Mouse (Mus musculus): ENCODE data around the gene Eif2s3x. TPM values are rescaled to one million over a fixed set of nuclear protein-coding genes. Genes with fewer than 3 reads are reported as not detected.

Eif2s3x gene
- total RNA-seq, 1 experiment, result 137 TPM

- in situ Hi-C loops (cut with MboI; ENCODE audit: low sequenced_read_pairs in 2 of 2, unreplicated experiment in 2 of 2), result no loop called here
- no peak overlapping the region for H3K4me3 ChIP-seq (ENCODE audit: insufficient read depth in 1 of 2, low read depth in 1 of 2, low read length in 2 of 2, poor library complexity in 1 of 2, severe bottlenecking in 1 of 2)
- no peaks in the 10 kb centered on the region for H3K4me1 ChIP-seq (ENCODE audit: control insufficient read depth in 2 of 2, insufficient read depth in 2 of 2, low read length in 2 of 2, poor library complexity in 1 of 2)
- no peak overlapping the region for H3K27ac ChIP-seq (ENCODE audit: insufficient read depth, low read depth, low read length, poor library complexity, severe bottlenecking)
- no peak for DNase-seq (ENCODE audit: low read depth, low spot score)
- no peak overlapping the region for H3K9ac ChIP-seq (ENCODE audit: insufficient read depth, low read depth, low read length, poor library complexity, severe bottlenecking)
- no peaks in the 10 kb centered on the region for H3K9me3 ChIP-seq (ENCODE audit: control insufficient read depth, insufficient read depth, low read depth, low read length)
- TF ChIP-seq CHD2 (IDR thresholded peaks at IDR 0.05; ENCODE audit: low read depth, low read length) (no peak), ZNF384 (IDR thresholded peaks at IDR 0.05; ENCODE audit: low read depth, low read length) (0 out of 2 replicates have a peak, but pooled peaks have one; percentile 42)
- no peaks in the 10 kb centered on the region for H3K36me3 ChIP-seq (ENCODE audit: control insufficient read depth, insufficient read depth, low read length, poor library complexity, severe bottlenecking)
Measured at GRCm38 (mm10) chrX:94169348-94169747, 43.3 kb downstream of the Eif2s3x start.

- in situ Hi-C loops (cut with MboI; ENCODE audit: low sequenced_read_pairs in 2 of 2, unreplicated experiment in 2 of 2), result no loop called here
- Histone ChIP-seq H3K27ac (ENCODE audit: insufficient read depth, low read depth, low read length, poor library complexity, severe bottlenecking) (no peak overlapping the region), H3K9me3 (ENCODE audit: control insufficient read depth, insufficient read depth, low read depth, low read length) (no peaks in the 10 kb centered on the region), H3K9ac (ENCODE audit: insufficient read depth, low read depth, low read length, poor library complexity, severe bottlenecking) (no peak overlapping the region), H3K4me3 (ENCODE audit: insufficient read depth in 1 of 2, low read depth in 1 of 2, low read length in 2 of 2, poor library complexity in 1 of 2, severe bottlenecking in 1 of 2) (no peak overlapping the region), H3K36me3 (ENCODE audit: control insufficient read depth, insufficient read depth, low read length, poor library complexity, severe bottlenecking) (no peaks in the 10 kb centered on the region), H3K4me1 (ENCODE audit: control insufficient read depth in 2 of 2, insufficient read depth in 2 of 2, low read length in 2 of 2, poor library complexity in 1 of 2) (no peaks in the 10 kb centered on the region)
- TF ChIP-seq HCFC1 (IDR thresholded peaks at IDR 0.05; ENCODE audit: borderline replicate concordance, insufficient read depth, low read length), result no peak
- no peak for TF ChIP-seq ZC3H11A (IDR thresholded peaks at IDR 0.05; ENCODE audit: borderline replicate concordance, low read depth, low read length)
- TF ChIP-seq ZNF384 (IDR thresholded peaks at IDR 0.05; ENCODE audit: low read depth, low read length), result no peak
- TF ChIP-seq CHD2 (IDR thresholded peaks at IDR 0.05; ENCODE audit: low read depth, low read length), result no peak
- no peak for TF ChIP-seq MAFK (IDR thresholded peaks at IDR 0.05; ENCODE audit: insufficient read depth, low read depth, low read length)
- DNase-seq (ENCODE audit: low read depth, low spot score), result no peak
Measured at GRCm38 (mm10) chrX:94152251-94152830, 60.3 kb downstream of the Eif2s3x start.

- TF ChIP-seq MAFK (IDR thresholded peaks at IDR 0.05; ENCODE audit: insufficient read depth, low read depth, low read length) (no peak), ZNF384 (IDR thresholded peaks at IDR 0.05; ENCODE audit: low read depth, low read length) (no peak; the same call in 1 of the 2 replicates), CHD2 (IDR thresholded peaks at IDR 0.05; ENCODE audit: low read depth, low read length) (no peak), HCFC1 (IDR thresholded peaks at IDR 0.05; ENCODE audit: borderline replicate concordance, insufficient read depth, low read length) (no peak), ZC3H11A (IDR thresholded peaks at IDR 0.05; ENCODE audit: borderline replicate concordance, low read depth, low read length) (no peak)
- in situ Hi-C loops (cut with MboI; ENCODE audit: low sequenced_read_pairs in 2 of 2, unreplicated experiment in 2 of 2), result no loop called here
- Histone ChIP-seq H3K9ac (ENCODE audit: insufficient read depth, low read depth, low read length, poor library complexity, severe bottlenecking) (no peak overlapping the region), H3K9me3 (ENCODE audit: control insufficient read depth, insufficient read depth, low read depth, low read length) (no peaks in the 10 kb centered on the region), H3K4me3 (ENCODE audit: insufficient read depth in 1 of 2, low read depth in 1 of 2, low read length in 2 of 2, poor library complexity in 1 of 2, severe bottlenecking in 1 of 2) (peak overlapping the region in 1 of 2 experiments; percentile 33; a peak in 2 of 4 replicates), H3K36me3 (ENCODE audit: control insufficient read depth, insufficient read depth, low read length, poor library complexity, severe bottlenecking) (no peaks in the 10 kb centered on the region), H3K27ac (ENCODE audit: insufficient read depth, low read depth, low read length, poor library complexity, severe bottlenecking) (no peak overlapping the region), H3K4me1 (ENCODE audit: control insufficient read depth in 2 of 2, insufficient read depth in 2 of 2, low read length in 2 of 2, poor library complexity in 1 of 2) (no peaks in the 10 kb centered on the region)
- DNase-seq (ENCODE audit: low read depth, low spot score), result no peak
Measured at GRCm38 (mm10) chrX:94150471-94150870, 62.2 kb downstream of the Eif2s3x start.

GRCm38 (mm10) chrX:94142004-94142771, 70.5 kb downstream of the Eif2s3x start:
- no peaks in the 10 kb centered on the region for H3K4me1 ChIP-seq (ENCODE audit: control insufficient read depth in 2 of 2, insufficient read depth in 2 of 2, low read length in 2 of 2, poor library complexity in 1 of 2)
- no peak for TF ChIP-seq ZNF384 (IDR thresholded peaks at IDR 0.05; ENCODE audit: low read depth, low read length)
- TF ChIP-seq MAFK (IDR thresholded peaks at IDR 0.05; ENCODE audit: insufficient read depth, low read depth, low read length), result no peak
- TF ChIP-seq CHD2 (IDR thresholded peaks at IDR 0.05; ENCODE audit: low read depth, low read length), result no peak
- TF ChIP-seq HCFC1 (IDR thresholded peaks at IDR 0.05; ENCODE audit: borderline replicate concordance, insufficient read depth, low read length), result no peak
- no peak for TF ChIP-seq ZC3H11A (IDR thresholded peaks at IDR 0.05; ENCODE audit: borderline replicate concordance, low read depth, low read length)
- H3K27ac ChIP-seq (ENCODE audit: insufficient read depth, low read depth, low read length, poor library complexity, severe bottlenecking), result no peak overlapping the region
- H3K4me3 ChIP-seq (ENCODE audit: insufficient read depth in 1 of 2, low read depth in 1 of 2, low read length in 2 of 2, poor library complexity in 1 of 2, severe bottlenecking in 1 of 2), result no peak overlapping the region
- in situ Hi-C loops (cut with MboI; ENCODE audit: low sequenced_read_pairs in 2 of 2, unreplicated experiment in 2 of 2), result no loop called here
- H3K36me3 ChIP-seq (ENCODE audit: control insufficient read depth, insufficient read depth, low read length, poor library complexity, severe bottlenecking), result no peaks in the 10 kb centered on the region
- H3K9ac ChIP-seq (ENCODE audit: insufficient read depth, low read depth, low read length, poor library complexity, severe bottlenecking), result no peak overlapping the region
- DNase-seq (ENCODE audit: low read depth, low spot score), result no peak
- no peaks in the 10 kb centered on the region for H3K9me3 ChIP-seq (ENCODE audit: control insufficient read depth, insufficient read depth, low read depth, low read length)

All from ES-E14 (cell line).